Mouse (Mus musculus) E14TG2a.4 (cell line): ENCODE measurements around the gene Cr2.

Experiments used
- CTCF ChIP-seq: conservative IDR thresholded peaks from 2 replicates; pipeline ENCODE4 v1.5.1; 2014; ENCODE audit warnings: low read length
- NANOG ChIP-seq: IDR thresholded peaks from 2 replicates; pipeline ENCODE4 v1.6.1; 2014; ENCODE audit warnings: borderline replicate concordance, low read length, mixed read lengths
- POU5F1 ChIP-seq: IDR thresholded peaks from 2 replicates; pipeline ENCODE4 v1.6.1; 2014; ENCODE audit warnings: low read length, borderline replicate concordance

- TF ChIP-seq CTCF: no peak
- no peak for TF ChIP-seq POU5F1
- no peak for TF ChIP-seq NANOG
Measured at GRCm38 (mm10) chr1:195131675-195132015, 44.9 kb downstream of the Cr2 start.
